Mouse (Mus musculus): ENCODE results near the gene Gata2.
A peak's percentile ranks its signal among the peaks of the same experiment; 100 is the strongest.

The Gata2 gene

DNA sequence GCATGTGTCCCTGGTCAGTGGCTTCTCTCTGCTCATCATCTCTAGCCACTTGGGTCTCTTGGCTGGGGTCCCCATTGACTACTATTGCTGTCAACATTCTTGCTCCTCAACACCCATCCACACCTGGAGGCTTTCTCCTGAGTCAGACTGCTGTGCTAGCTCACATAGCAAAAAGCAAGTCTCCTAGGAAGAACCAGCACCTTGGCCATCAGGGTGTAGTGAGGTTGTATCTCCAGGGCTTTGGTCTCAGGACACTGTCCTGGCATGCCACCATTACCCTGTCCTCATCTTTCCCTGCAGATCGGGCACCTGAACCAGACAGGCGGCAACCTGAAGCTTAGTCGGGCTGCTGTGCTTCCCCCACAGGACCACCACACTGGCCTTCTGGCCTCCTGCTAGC is 14.6 kb downstream of the Gata2 start:
- DNase-seq (ENCODE audit: low read depth, low spot score), result no peak

DNA sequence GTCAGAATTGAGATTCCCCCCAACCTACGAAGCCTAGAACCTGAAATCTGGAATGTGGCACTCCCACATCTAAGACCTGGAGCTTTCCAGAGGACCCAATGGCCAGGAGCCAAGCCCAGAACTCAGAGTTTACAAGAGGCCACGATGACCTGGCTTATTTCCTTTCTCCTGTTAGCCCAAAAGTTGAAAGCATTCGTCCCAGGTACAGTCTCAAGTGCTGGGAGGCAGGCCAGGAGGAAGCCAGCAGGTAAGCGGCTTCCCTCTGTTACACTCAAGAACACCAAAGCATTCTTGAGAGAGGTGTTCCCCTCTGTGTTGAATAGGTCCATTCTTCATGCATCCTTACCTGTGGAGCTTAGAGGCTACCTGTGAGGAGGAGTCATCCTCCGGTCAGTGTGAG is 15.8 kb downstream of the Gata2 start:
- DNase-seq (ENCODE audit: low read depth, low spot score), result no peak

DNA sequence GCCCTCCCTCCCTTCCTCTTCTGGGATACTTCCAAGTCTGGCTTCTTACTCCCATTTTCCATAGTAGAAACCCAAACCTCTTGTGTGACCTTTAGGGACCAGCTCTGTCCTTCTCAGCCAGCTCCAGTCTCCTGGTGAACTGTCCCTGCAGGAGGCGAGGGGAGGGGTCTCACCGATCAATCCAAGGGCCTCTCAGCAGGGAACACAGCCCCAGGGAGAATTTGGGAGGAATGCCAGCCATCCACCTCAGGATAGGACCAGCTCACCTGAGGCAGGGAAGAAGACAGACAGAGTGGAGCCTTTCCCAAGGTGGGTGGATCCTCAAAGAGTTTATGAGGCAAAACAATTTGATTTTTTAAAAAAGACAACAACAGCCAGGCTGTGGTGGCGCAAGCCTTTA is 16.5 kb downstream of the Gata2 start:
- no peak for DNase-seq (ENCODE audit: low read depth, low spot score)

DNA sequence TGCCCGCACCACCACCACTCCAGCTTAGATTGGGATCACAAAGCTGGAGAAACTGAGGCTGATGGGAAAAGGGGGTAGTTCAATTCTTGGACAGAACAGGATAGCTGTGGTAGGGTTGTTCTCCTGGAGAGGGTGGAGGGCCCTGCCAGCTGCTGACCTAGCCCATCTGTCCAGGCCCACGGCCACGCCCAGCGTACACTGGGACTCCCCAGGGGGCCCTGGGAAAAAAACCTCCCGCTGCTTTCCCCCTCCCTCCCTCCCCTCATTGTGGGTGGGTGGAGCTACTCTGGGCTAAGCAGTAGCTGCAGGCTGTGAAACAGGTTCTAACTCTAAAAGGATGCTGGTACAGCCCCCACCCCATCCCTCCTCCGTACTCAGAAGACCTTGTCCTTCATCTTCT is 22.1 kb downstream of the Gata2 start:
- DNase-seq (ENCODE audit: low read depth, low spot score), result no peak

DNA sequence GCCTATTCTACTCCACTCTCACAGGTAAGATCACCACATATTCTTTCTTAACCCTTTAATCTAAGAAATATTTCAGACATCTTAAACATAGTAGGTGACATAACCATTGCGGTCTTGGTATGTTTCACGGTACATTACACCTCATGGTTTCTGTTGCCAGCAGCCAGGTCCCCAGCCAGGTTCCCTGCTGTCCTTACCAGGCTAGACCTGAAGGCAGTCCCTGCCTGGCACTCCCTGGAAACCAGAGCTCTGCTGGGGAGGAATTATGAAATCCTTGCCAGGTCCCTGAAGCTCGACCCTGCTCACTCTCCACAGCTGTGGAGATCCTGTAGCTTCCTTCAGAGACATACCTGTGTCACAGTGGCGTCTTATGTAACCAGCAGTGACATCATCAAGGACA is 22.5 kb downstream of the Gata2 start:
- DNase-seq (ENCODE audit: low read depth, low spot score), result no peak

DNA sequence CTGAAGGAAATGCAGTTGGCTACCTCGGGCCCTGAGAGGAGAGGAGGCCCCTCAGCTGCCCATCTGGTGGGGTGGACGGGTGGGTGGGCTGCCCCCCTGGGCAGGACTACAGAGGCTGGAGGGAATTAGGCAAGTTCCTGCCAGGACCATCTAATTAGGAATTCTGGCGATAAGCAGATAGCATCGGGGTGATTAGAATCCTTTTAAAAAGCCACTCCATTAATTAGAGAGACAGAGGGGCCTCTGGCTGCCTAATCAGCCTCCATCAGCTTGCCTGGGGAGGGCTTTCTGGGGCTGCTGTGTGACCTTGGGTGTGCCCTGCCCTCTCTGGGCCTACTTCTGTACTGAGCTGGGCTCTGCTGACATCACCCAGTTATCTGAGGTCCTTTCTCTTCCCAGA is 25.4 kb downstream of the Gata2 start:
- DNase-seq (ENCODE audit: low read depth, low spot score), result no peak

DNA sequence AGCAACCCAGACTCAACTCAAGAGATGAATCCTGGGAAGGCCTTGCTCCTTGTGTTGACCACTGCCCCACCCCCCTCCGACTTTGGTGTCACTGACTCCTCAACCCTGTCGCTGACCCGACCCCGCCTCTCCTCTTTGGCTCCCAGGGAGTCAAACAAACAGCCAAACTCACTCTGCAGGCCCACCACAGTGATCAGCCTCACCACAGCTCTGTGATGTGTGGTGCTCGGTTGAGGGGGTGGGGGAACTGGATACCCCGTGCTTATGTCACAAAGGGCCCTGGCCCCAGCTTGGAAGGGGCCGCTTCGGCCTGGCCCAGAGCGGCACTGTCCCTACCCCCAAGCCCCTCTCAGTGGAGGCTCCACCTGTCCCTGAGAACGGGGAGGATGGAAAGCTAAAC is 28.3 kb downstream of the Gata2 start, which contains the start of gene Dnajb8:
Gene Dnajb8, plus strand, starts transcription at position 301 of the 400 bp plus-strand sequence.
- no peak for DNase-seq (ENCODE audit: low read depth, low spot score)

DNA sequence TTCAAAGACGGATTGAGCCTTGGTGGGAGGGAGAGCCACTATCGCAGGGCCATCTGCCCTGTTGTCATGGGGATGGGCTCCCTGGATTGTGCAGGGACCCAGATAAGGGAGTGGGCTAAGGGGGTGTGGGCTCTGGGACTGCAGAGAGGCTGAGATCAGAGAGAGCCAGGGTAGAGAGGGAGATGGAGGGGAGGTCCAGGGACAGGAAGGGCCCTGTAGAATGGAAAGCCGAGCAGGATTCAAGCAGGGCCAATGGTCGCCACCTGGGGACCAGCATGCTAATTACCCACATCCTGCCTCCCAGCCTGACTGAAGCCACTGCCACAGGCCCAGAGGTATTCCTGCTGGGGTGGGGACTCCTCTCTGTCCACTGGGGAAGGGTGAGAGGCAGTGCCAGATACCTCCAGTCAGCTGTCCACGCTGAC is 32.9 kb downstream of the Gata2 start:
- no peak for DNase-seq (ENCODE audit: low read depth, low spot score)

DNA sequence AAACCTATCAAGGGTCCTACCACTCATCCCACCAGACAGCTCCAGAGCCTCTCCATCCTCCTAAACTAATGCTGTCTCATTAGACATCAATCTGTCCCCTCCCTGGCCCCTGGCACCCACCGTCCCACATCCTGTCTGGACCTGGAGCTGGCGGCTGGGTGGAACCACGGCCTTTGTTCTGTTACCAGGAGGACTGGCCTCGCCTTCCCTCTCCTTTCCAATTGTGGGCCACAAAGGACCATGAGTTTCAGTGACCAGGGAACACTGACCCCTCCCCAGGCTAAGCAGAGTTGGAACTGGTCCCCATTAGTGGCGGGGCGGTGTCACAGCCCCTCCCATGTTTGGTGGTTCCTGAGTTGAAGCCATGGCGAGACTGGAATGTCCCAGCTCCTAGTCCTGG is 33.8 kb downstream of the Gata2 start:
- no peak for DNase-seq (ENCODE audit: low read depth, low spot score)

DNA sequence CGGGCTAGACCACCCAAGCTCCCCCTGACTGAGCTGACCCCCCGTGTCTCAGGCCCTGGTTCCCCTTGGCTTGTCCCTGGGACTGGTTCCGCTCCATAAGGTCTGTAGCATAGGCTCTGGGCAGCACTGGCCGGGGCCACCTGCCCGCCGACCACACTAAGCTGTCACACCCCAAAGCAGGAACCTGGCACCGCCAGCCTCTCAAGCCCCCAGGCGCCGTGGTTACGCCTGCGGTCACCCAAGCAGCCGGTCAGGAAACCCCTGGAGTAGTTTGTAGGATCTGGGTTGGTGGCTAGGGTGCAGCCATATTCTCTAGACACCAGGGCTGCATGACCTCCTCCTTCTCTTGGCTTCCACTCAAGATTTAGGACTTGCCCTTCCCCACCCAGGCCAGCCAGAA is 35.5 kb downstream of the Gata2 start:
- no peak for DNase-seq (ENCODE audit: low read depth, low spot score)

DNA sequence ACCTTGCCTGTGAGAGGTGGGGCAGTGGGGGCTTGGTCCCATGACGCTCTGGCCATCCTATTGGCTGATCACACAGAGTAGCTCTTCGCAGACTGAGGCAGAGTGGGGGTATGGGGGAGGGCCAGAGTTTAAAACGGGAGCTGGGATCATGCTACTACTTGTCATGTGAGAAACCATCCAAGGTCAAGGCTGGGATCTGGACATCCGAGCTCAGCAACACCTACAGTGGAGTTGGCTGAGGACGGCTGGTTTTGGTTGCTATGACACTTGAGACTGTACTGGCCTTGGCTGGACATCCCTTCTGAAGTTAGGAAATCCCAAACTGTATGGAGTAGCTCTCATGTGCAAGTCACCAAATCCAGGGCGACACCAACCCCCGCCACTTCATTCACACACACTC is 38.1 kb downstream of the Gata2 start:
- no peak for DNase-seq (ENCODE audit: low read depth, low spot score)

DNA sequence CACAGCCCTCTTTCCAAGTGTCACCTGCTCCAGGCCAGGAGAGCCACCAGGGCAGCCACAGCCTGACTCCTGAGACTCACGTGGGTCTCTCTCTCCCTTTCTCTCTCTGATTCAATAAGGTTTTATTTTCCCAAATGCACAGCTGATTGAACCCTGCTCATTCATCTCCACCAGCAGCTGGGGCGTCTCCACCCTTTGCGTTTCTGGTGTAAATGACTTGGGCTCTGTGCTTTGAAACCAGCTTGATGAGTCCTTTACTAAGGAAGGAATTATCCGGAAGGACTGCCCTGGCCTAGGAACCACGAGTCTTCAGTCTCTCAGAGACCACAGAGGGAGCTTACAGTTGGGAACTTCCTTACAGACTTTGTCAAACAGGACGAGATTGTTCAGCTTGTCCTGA is 38.5 kb downstream of the Gata2 start:
- no peak for DNase-seq (ENCODE audit: low read depth, low spot score)

DNA sequence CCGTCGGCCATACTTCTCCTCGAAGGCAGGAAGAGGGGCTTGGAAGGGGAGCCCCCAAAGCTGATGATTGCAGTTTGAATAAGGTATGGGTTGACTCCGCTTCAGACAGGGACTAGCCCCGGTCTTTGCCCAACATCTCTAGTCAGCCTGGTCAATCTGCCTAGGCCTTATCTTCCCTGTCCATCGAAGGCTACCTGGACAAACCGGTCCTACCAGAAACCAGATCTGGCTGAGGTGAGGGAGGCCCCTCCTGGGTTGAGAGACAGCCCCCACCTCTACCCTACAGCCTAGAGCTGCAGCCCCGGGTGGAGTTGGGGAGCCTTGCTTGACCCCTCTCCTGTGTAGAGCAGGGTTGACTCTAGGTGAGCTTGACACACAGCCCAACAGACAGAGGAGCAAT is 40.3 kb downstream of the Gata2 start:
- DNase-seq (ENCODE audit: low read depth, low spot score), result no peak

DNA sequence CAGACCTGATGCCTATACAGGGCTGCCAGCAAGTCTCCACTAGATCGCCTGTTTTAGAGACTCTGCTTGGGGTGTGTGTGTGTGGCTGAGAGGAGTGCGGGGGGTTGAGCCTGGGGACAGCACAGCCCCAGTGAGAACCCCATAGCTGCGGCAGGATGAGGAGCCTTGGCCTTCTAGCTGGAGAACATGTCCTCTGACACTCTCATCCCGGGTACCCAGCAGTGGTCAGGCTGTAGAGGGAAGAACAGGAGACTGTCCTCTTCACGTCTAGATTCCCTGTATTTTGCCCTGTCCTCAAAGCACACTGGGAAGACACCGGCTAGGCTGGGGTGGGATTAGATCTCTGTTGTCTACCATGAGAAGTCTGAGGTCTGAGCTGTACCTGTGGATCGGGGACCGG is 41.8 kb downstream of the Gata2 start:
- DNase-seq (ENCODE audit: low read depth, low spot score), result no peak

DNA sequence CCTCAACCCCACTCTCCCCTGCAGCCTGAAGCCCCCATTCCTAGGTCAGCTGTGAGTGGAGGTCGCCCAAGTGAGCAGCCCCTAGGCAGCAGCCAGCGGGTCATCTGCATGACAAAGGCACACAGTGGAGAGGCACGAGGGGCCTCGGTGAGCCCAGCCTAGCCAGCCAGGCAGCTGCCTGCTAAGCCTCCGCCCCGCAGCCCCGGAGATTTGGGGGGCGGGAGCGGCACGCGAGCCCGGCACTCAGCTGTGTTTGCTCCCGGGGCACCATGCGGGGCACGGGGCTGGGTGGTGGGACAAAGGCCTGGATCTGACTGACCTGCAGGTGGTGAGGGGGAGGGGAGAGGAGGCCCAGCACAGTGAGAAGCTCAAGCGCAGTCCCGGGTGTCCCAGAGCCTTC is 42.3 kb downstream of the Gata2 start:
- no peak for DNase-seq (ENCODE audit: low read depth, low spot score)

DNA sequence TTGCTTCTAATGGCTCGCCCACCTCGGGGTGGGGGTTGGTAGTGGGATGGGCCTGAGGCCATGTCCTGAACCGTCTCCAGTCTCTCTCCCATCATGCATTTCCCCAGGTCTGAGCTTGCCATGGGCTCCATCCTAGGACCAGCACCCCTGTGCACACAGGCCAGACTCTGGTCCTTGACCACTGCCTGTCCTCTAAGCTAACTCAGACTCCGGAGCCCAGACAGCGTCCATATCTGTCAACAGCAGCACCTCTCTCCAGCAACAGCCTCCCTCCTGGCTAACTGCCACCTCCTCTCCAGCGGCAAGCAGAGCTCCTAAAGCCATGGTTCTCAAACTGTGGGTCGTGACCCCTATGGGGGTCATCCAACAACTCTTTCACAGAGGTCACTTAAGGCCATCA is 42.8 kb downstream of the Gata2 start:
- DNase-seq (ENCODE audit: low read depth, low spot score), result no peak

DNA sequence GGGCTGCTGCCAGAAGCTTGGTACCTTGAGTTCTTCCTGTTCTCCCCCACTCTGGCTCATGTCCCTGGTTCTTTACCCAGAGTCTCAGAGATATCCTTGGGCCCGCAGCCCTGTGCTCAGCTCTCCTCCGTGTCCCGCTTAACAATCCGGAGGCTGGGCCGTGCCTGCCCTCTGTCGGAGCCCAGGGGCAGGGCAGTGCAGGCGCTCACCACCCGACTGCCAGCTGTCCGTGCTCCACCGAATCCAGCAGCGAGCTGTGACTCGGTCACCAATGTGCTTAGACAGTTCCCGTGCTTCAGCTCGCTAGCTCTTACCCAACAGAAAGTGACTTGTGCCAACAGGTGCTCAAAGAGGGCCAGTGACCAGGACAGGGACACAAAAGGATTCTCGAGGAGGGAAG is 48.9 kb downstream of the Gata2 start:
- peak; percentile 19 for DNase-seq (ENCODE audit: low read depth, low spot score)

DNA sequence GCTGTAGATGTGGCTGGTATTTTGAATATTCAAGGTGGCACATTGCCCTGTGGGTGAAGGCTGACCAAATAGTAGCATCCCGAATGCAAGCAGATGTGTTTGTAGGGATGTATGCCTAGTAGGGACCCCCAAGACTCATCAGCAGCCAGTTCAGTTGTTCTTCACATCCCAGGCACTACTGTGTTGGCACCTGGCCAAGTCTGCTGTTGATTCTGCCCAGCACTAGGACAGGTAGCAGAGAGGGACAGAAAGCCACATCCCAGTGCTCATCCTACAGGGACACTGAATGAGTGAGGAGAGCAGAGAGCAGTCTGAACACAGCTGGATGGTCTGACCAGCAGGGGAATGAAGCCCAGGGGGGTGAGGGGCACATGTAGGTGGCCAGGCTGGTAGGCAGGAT is 55.5 kb downstream of the Gata2 start:
- DNase-seq (ENCODE audit: low read depth, low spot score), result peak; percentile 5

DNA sequence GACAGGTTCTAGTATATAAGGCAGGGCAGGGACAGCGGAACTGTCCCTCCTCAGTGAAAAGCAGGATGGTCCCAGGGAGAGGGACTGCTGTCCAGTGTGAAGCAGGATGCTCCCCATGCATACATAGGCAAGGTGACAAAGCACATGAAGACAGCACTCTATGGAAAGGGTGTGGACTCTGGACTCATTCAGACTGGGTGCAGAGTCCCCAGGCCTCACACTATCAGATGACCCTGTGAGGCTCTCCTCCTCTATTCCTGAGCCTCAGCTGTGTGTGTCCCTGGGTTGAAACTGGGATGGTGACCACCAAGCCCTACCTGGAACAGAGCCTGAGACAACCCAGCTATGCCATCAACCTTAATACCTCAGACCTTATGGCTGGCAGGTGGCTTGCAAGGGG is 57.7 kb downstream of the Gata2 start:
- DNase-seq (ENCODE audit: low read depth, low spot score), result no peak

DNA sequence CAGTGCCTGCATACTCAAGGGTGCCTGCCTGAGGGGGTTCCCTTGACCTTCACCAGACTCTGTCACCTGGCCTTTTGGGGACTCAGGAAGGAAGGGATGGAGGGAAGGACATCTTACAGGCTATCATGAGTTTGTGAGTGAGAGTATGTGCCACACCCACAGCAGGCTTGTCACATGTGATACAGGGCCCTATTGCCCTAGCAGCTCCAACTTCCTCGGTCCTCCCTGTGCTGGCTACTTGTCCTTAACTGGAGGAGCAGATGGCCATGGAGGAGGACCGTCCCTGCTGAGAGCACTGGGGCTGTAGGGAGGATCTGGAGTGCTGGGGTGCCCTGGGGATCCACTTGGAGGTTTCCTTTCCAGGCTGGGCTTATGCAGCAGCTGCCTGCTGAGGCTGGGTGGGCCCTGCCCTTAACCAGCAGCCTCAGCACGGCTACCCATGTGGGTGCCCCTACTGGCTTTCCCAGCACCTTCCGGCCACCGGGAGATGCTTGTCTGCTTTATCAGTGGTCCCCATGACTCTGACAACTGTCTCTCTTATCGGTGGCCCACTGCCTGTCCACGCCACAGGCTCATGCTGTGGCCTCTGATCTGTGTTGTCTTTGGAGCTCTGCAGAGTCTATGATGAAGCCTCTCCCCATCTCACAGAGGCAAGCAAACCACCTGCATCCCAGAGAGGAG is 58.2 kb downstream of the Gata2 start:
- no peak for DNase-seq (ENCODE audit: low read depth, low spot score)

DNA sequence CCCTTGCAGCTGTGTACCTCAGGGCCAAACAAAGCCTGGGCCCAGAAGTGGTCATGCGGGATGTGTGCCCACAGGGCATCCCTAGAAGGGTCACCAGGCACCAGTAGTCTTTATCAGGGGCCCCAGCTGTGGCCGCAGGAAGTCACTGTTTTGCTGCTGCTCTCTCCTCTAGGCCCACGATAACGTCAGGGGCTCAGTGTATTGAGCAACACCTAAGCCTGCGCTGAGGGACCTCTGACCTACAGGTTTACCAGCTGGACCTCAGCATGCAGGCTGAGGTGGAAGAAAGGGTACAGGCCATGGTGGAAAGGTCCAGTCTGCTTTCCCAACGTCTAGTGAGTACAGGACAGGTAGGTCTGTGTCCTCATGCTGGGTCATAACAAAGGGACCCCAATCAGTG is 60.4 kb downstream of the Gata2 start:
- DNase-seq (ENCODE audit: low read depth, low spot score), result no peak

DNA sequence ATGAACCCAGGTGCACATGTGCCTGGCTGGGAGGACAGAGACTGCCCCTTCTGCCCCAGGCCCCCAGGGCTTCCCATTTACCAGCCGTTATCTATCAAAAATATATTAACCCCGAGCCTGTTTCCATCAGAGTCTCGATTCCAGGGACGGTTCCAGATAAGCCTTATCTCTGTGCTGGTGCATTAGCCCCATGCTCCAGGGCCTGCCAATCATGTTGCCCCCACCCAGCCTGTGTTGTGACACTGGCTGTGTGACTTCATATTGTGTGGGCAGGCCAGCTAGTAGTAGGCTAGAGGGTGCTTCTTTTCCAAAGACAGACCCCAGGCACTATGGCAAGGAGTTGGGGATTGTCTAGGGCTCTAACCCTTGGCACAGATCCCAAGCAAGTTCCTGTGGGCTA is 61.7 kb downstream of the Gata2 start:
- no peak for DNase-seq (ENCODE audit: low read depth, low spot score)
